Mouse (Mus musculus): ENCODE measurements at regions not wholly inside any gene's neighbourhood (a gene's known extent, or its start where the extent isn't known, plus 50 kb on each side); places are given as distances from the start of the nearest gene placed in this dataset.

DNA sequence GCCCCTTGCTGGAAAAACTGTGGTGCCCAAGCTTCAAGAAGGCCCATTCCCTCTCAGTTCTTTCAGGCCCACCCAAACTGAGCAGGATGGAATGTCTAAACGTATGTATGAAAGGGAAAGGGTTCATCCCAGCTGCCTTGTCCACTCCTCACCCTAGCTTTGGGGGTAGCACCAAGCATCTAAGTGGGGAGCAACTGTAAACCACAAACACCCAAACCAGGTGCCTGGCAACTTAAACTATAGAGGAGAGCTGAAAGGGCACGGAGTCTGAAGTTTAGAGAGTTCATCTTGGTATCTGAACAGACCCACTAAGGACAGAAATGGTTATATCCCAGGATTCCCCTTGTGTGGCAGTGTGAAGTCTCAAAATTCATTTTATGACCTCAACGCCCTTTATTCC lies 90.1 kb upstream of the Ssbp2 start:
- TF ChIP-seq CTCF (IDR thresholded peaks at IDR 0.05; ENCODE audit: low read depth, low read length) (no peak), POLR2A (IDR thresholded peaks at IDR 0.05; ENCODE audit: extremely low read depth, insufficient read depth, low read length) (no peak)
